Mouse (Mus musculus) stomach, postnatal 0 days (tissue): Measurements from ENCODE around the gene Tgfb3.

Experiments
- CTCF ChIP-seq: IDR thresholded peaks from 2 replicates; pipeline ENCODE4 v1.5.1; 2016; ENCODE audit warnings: antibody characterized with exemption, low read depth, mild to moderate bottlenecking, moderate library complexity
- EP300 ChIP-seq: optimal IDR thresholded peaks from 2 replicates; pipeline ENCODE3; 2016; ENCODE audit warnings: antibody characterized with exemption

DNA sequence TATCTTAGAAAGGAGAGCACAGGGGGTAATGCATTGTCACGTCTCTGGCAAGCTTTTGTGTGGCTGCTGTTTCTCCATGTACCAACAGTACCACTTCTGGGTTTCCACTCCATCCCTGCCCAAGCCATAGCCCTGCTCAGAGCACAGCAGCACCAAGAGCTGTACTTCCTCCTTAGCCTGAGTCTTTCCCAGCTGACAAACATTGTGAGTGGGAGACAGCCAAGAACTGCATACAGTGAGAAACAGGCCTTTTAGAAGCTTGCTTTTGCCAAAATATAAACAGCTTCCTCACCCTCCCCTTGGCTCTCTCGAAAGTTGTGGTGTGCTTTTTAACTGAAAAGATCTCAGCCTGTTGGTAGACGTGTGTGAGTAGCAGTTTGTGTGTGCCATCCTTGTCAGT lies 71.5 kb downstream of the Tgfb3 start:
- TF ChIP-seq CTCF (no peak), EP300 (no peak)
